Mouse (Mus musculus) liver, embryonic 15.5 days (tissue): Measurements from ENCODE around the gene Ceacam15. TPM values are rescaled to one million over a fixed set of nuclear protein-coding genes. Genes with fewer than 3 reads are reported as not detected.
"Not testable (repeated sequence)": the region's sequence is repeated elsewhere in the genome, so short reads cannot be mapped to it uniquely, and the experiment has no call there.

Experiments used
- ATAC-seq: fragments of 200-750 bp; cut with Nextera tagmentation; 2 replicates; pipeline ENCODE4 v1.8.0; 2017; ENCODE audit warnings: moderate number of reproducible peaks, mild to moderate bottlenecking, moderate library complexity; ENCODE audit not compliant: insufficient read depth
- H3K27ac ChIP-seq: fragments of 300-500 bp; sonication (generic); replicated peaks from 2 replicates; pipeline ENCODE4 v1.5.1; 2015; ENCODE audit warnings: mild to moderate bottlenecking, inconsistent platforms
- H3K27me3 ChIP-seq: fragments of 300-500 bp; sonication (generic); 2 replicates; pipeline ENCODE4 v1.6.1; 2015; ENCODE audit warnings: mild to moderate bottlenecking, inconsistent platforms
- H3K36me3 ChIP-seq: fragments of 300-500 bp; sonication (generic); replicated peaks from 2 replicates; pipeline ENCODE4 v1.6.1; 2015; ENCODE audit warnings: moderate library complexity, mild to moderate bottlenecking, inconsistent platforms
- H3K4me1 ChIP-seq: fragments of 300-500 bp; sonication (generic); replicated peaks from 2 replicates; pipeline ENCODE4 v1.6.1; 2015; ENCODE audit warnings: inconsistent platforms
- H3K4me2 ChIP-seq: fragments of 300-500 bp; sonication (generic); 2 replicates; pipeline ENCODE4 v1.6.1; 2015; ENCODE audit warnings: moderate library complexity, mild to moderate bottlenecking, inconsistent platforms
- H3K4me3 ChIP-seq: fragments of 300-500 bp; sonication (generic); replicated peaks from 2 replicates; pipeline ENCODE4 v1.5.1; 2015; ENCODE audit warnings: mild to moderate bottlenecking, inconsistent platforms
- H3K9ac ChIP-seq: fragments of 300-500 bp; sonication (generic); 2 replicates; pipeline ENCODE4 v1.6.1; 2015; ENCODE audit warnings: moderate library complexity, mild to moderate bottlenecking, inconsistent platforms
- H3K9me3 ChIP-seq: fragments of 300-500 bp; sonication (generic); replicated peaks from 2 replicates; pipeline ENCODE4 v1.6.1; 2016; ENCODE audit warnings: inconsistent platforms
- WGBS: fragments of 180-500 bp; shearing (Covaris S2); methylation state at CpG from one replicate; pipeline ENCODE4 v1.1.7; 2015; ENCODE audit warnings: mixed read lengths; ENCODE audit not compliant: insufficient replicate concordance; 5-methylcytosine and 5-hydroxymethylcytosine counted together
- polyA plus RNA-seq: library from polyadenylated mRNA; unstranded; fragments of >200 nt; fragmentation: Nextera tagmentation; extraction: Ambion mirVana; gene quantifications from 2 replicates; pipeline ENCODE4 v1.2.1, GENCODE M21; 2015

Ceacam15 gene
- not detected in 2 replicates for polyA plus RNA-seq

- H3K9ac ChIP-seq: no peak within 1 kb of the TSS
- WGBS: 47% methylated on average over 1 of the region's 1 CpGs
- ATAC-seq: no peak
- no peak within 1 kb of the TSS for H3K4me2 ChIP-seq
- H3K9me3 ChIP-seq: no peaks in the 10 kb centered on the region
- no peaks in the 10 kb centered on the region for H3K36me3 ChIP-seq
- H3K4me3 ChIP-seq: no peak within 1 kb of the TSS
- H3K27me3 ChIP-seq: no peaks in the 10 kb centered on the region
- H3K27ac ChIP-seq: no peak within 1 kb of the TSS
- no peaks in the 10 kb centered on the region for H3K4me1 ChIP-seq
Observed at GRCm38 (mm10) chr7:16675605-16676004, at the start of gene Ceacam15. Ceacam15 (minus strand) TSS chr7:16675705.

GRCm38 (mm10) chr7:16722490-16722889 is 47.0 kb upstream of the Ceacam15 start:
- ATAC-seq, H3K4me2 ChIP-seq, H3K4me3 ChIP-seq, H3K4me1 ChIP-seq, H3K9ac ChIP-seq, H3K36me3 ChIP-seq, H3K27me3 ChIP-seq, H3K27ac ChIP-seq, H3K9me3 ChIP-seq: not testable (repeated sequence)
- WGBS: 31% methylated on average over 3 of the region's 3 CpGs

DNA sequence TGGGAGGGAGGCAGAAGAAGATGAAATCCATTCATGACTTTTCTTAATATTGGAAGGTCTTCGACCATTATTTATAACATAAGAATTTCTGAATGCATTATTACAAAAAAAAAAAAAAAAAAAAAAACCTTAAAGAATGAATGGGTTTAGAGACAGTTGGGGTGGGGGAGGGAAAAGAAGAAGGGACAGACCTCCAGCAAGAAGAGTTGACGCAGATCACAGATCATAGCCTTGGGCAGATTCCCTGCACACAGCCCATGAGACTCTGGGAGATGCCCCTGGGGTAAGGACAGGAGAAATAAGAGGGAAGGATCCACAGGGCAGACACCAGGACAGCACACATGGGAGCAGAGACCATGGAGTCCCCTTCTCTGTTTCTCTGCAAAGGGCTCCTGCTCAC is 46.1 kb upstream of the Ceacam15 start, which contains the start of gene Ceacam9:
TSS of gene Ceacam9 (plus strand) at position 301 of the 400 bp plus-strand sequence.
- H3K9ac ChIP-seq: no peak within 1 kb of the TSS
- H3K9me3 ChIP-seq: no peaks in the 10 kb centered on the region
- WGBS: 54% methylated on average over 2 of the region's 2 CpGs
- H3K4me2 ChIP-seq: no peak within 1 kb of the TSS
- H3K27ac ChIP-seq: no peak within 1 kb of the TSS
- H3K4me1 ChIP-seq: no peaks in the 10 kb centered on the region
- no peaks in the 10 kb centered on the region for H3K27me3 ChIP-seq
- H3K4me3 ChIP-seq: no peak within 1 kb of the TSS
- no peak for ATAC-seq
- no peaks in the 10 kb centered on the region for H3K36me3 ChIP-seq

GRCm38 (mm10) chr7:16716456-16717152 is 41.1 kb upstream of the Ceacam15 start:
- ATAC-seq, H3K27ac ChIP-seq, H3K9ac ChIP-seq, H3K9me3 ChIP-seq, H3K4me2 ChIP-seq, H3K36me3 ChIP-seq, H3K4me1 ChIP-seq, H3K4me3 ChIP-seq, H3K27me3 ChIP-seq: not testable (repeated sequence)
- 21% methylated on average over 8 of the region's 8 CpGs for WGBS

- 64% methylated on average over 13 of the region's 13 CpGs for WGBS
- no peaks in the 10 kb centered on the region for H3K36me3 ChIP-seq
Observed at GRCm38 (mm10) chr7:16712633-16713415, 37.3 kb upstream of the Ceacam15 start.

DNA sequence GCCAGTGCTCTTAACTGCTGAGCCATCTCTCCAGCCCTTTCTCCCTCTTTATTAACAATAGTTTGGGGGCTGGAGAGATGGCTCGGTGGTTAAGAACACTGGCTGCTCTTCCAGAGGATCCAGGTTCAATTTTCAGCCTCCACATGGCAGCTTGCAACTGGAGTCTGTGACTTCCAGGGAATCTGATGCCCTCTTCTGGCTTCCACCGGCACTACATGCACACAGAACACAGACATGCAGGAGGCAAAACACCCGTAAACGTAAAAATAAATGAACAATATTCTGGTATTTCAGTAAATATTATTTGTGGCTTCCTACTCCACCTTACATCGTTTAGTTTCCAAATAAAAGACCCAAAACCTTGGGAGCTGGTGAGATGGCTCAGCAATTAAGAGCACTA is 35.1 kb upstream of the Ceacam15 start:
- H3K9ac ChIP-seq: no peak overlapping the region
- H3K27me3 ChIP-seq: peaks cover 16% of the 10 kb centered on the region
- H3K4me1 ChIP-seq: no peaks in the 10 kb centered on the region
- no peak overlapping the region for H3K4me3 ChIP-seq
- H3K4me2 ChIP-seq: no peak overlapping the region
- ATAC-seq: no peak
- no peaks in the 10 kb centered on the region for H3K36me3 ChIP-seq
- 51% methylated on average over 5 of the region's 5 CpGs for WGBS
- H3K27ac ChIP-seq: no peak overlapping the region
- H3K9me3 ChIP-seq: no peaks in the 10 kb centered on the region

More at GRCm38 (mm10) chr7:16712633-16713415, 37.3 kb upstream of the Ceacam15 start:
- Histone ChIP-seq H3K9me3 (no peaks in the 10 kb centered on the region), H3K4me1 (no peaks in the 10 kb centered on the region), H3K9ac (no peak overlapping the region), H3K27me3 (0 out of 2 replicates have a peak, but pooled peaks cover 7% of the 10 kb centered on the region), H3K4me3 (no peak overlapping the region), H3K27ac (no peak overlapping the region), H3K4me2 (no peak overlapping the region)
- ATAC-seq: no peak

GRCm38 (mm10) chr7:16708244-16708643 is 32.7 kb upstream of the Ceacam15 start:
- no peak overlapping the region for H3K27ac ChIP-seq

GRCm38 (mm10) chr7:16706385-16706784 is 30.9 kb upstream of the Ceacam15 start:
- ATAC-seq: no peak
- WGBS: 24% methylated on average over 9 of the region's 9 CpGs

More at GRCm38 (mm10) chr7:16708244-16708643, 32.7 kb upstream of the Ceacam15 start:
- no peak overlapping the region for H3K9ac ChIP-seq
- H3K27me3 ChIP-seq: peaks cover 16% of the 10 kb centered on the region
- H3K9me3 ChIP-seq: no peaks in the 10 kb centered on the region
- H3K36me3 ChIP-seq: no peaks in the 10 kb centered on the region
- H3K4me2 ChIP-seq: no peak overlapping the region
- no peaks in the 10 kb centered on the region for H3K4me1 ChIP-seq
- no peak overlapping the region for H3K4me3 ChIP-seq
- 20% methylated on average over 9 of the region's 9 CpGs for WGBS
- no peak for ATAC-seq

DNA sequence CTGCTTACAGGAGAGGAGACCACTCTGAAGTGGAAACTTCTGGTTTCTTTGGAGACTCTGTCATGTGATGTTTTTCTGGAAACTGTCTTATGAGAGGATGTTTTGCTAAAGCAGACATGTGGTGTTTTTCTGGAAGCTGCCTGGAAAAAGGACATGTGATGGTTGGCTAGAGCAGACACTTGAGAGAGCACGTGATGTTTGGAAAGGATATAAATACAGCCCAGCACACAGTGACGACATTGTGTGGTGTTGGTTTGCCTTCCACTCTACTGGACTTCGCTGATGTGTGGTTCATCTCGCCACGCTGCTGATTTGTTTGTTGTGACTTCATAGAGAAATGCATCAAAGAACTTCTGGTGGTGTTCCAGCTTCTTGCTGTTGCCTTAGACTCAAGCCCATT is 25.1 kb upstream of the Ceacam15 start:
- no peak for ATAC-seq
- H3K27me3 ChIP-seq: no peaks in the 10 kb centered on the region
- no peaks in the 10 kb centered on the region for H3K9me3 ChIP-seq
- no peak overlapping the region for H3K27ac ChIP-seq
- no peak overlapping the region for H3K4me2 ChIP-seq
- H3K9ac ChIP-seq: no peak overlapping the region
- H3K4me1 ChIP-seq: no peaks in the 10 kb centered on the region
- 63% methylated on average over 5 of the region's 5 CpGs for WGBS
- no peaks in the 10 kb centered on the region for H3K36me3 ChIP-seq
- no peak overlapping the region for H3K4me3 ChIP-seq

More at GRCm38 (mm10) chr7:16706385-16706784, 30.9 kb upstream of the Ceacam15 start:
- no peaks in the 10 kb centered on the region for H3K4me1 ChIP-seq
- no peak overlapping the region for H3K4me2 ChIP-seq
- H3K36me3 ChIP-seq: no peaks in the 10 kb centered on the region
- no peak overlapping the region for H3K9ac ChIP-seq
- H3K27me3 ChIP-seq: peaks cover 16% of the 10 kb centered on the region
- H3K4me3 ChIP-seq: no peak overlapping the region
- no peaks in the 10 kb centered on the region for H3K9me3 ChIP-seq
- no peak overlapping the region for H3K27ac ChIP-seq

- Histone ChIP-seq H3K27me3 (no peaks in the 10 kb centered on the region), H3K27ac (no peak overlapping the region), H3K36me3 (no peaks in the 10 kb centered on the region), H3K9me3 (no peaks in the 10 kb centered on the region), H3K9ac (no peak overlapping the region), H3K4me2 (no peak overlapping the region), H3K4me1 (no peaks in the 10 kb centered on the region), H3K4me3 (no peak overlapping the region)
- WGBS: 19% methylated on average over 2 of the region's 2 CpGs
- ATAC-seq: no peak
Observed at GRCm38 (mm10) chr7:16699042-16699441, 23.5 kb upstream of the Ceacam15 start.

- H3K9me3 ChIP-seq: no peaks in the 10 kb centered on the region
- H3K27ac ChIP-seq: no peak overlapping the region
- no peak for ATAC-seq
- H3K4me3 ChIP-seq: no peak overlapping the region
- no peak overlapping the region for H3K4me2 ChIP-seq
- WGBS: 21% methylated on average over 3 of the region's 3 CpGs
- H3K36me3 ChIP-seq: no peaks in the 10 kb centered on the region
- no peaks in the 10 kb centered on the region for H3K27me3 ChIP-seq
- no peak overlapping the region for H3K9ac ChIP-seq
- H3K4me1 ChIP-seq: no peaks in the 10 kb centered on the region
Observed at GRCm38 (mm10) chr7:16695025-16695424, 19.5 kb upstream of the Ceacam15 start.
